Mouse (Mus musculus): Measurements from ENCODE around the gene Vhl. TPM values are rescaled to one million over a fixed set of nuclear protein-coding genes. Genes with fewer than 3 reads are reported as not detected.

Gene Vhl
- total and polyA plus RNA-seq, 2 experiments from 2014 or later, result 17.2 to 23.5 TPM

DNA sequence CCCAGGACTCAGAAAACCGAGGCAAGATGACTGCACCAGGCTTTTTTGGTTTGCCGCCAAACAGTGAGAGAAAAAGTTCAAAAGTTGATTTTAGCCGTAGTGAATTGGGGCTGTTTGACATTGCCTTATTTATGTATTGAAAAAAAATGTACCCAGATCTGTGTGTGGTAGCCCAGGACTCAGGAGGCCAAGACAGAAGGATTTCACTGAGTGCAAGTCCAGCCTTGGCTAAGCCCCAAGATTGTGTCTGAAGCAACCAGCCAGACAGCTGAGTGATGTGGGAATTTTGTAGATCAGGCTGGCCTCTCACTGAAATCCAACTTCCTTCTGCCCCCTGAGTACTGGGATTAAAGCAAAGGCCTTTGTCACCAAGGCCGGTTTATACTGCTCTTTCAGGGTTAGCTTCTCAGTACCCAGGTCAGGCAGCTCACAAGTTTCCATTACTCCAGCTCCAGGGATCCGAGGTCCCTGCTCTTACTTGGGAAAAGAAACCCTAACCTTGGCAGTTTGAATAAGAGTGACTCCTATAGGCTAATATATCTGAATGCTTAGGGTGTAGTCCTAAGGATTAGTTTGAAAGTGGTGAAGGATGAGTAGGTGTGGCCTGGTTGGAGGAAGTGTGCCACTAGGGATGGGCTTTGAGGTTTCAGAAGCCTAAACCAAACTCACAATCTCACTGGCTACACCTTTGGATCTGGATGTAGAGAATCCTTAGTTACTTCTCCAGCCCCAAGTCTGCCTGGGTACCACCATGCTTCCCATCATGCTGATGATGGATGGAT, 1.4 kb downstream of the Vhl start:
- 0 out of 2 replicates have a peak overlapping the region, but pooled peaks have one; percentile 93 for H3K27ac ChIP-seq (ENCODE audit: low read depth)
- ATAC-seq (ENCODE audit: insufficient read depth, low read depth), result no peak

DNA sequence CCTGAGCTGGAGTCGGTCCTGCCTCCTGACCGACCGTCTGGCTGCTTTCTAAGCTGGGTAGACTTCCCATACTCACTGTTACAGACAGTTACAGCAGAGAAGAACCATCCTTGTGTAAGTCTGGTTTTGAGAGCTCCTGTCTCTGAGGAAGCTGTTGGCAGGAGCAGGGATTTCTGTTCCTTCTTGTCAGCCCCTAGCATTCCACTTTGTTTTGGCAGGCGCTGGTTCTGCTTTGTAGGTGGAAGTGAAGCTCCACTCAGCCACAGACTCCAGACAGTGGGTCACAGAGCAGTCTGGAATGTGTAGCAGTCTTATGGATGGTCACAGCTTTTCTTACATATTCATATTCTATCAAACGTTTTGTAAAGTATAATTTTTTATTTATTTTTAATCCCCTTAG, 6.6 kb downstream of the Vhl start:
- no peak for TF ChIP-seq CTCF (IDR thresholded peaks at IDR 0.05; ENCODE audit: low read depth)
- TF ChIP-seq EP300 (IDR thresholded peaks at IDR 0.05; ENCODE audit: low read depth), result no peak
- Histone ChIP-seq H3K9me3 (replicated peaks; ENCODE audit: control insufficient read depth, low read length) (no peaks in the 10 kb centered on the region), H3K27ac (ENCODE audit: low read depth) (no peak overlapping the region), H3K4me3 (ENCODE audit: low read depth, low read length) (no peak overlapping the region), H3K36me3 (replicated peaks; ENCODE audit: control insufficient read depth, insufficient read depth, low read length) (peaks cover 47% of the 10 kb centered on the region), H3K27me3 (ENCODE audit: control insufficient read depth, insufficient read depth, low read length) (no peaks in the 10 kb centered on the region), H3K4me2 (ENCODE audit: low read depth, low read length) (no peak overlapping the region), H3K9ac (replicated peaks; ENCODE audit: low read depth, low read length) (no peak overlapping the region), H3K4me1 (ENCODE audit: control insufficient read depth, insufficient read depth) (peaks cover under 1% of the 10 kb centered on the region; the same call in 1 of the 2 replicates)
- DNase-seq (ENCODE audit: low spot score) (no peak), ATAC-seq (ENCODE audit: insufficient read depth, low read depth) (no peak)
- 69% methylated on average over 5 of the region's 5 CpGs for WGBS

More for the DNA sequence above, 1.4 kb downstream of the Vhl start:
- Histone ChIP-seq H3K9ac (replicated peaks; ENCODE audit: low read depth, low read length) (peak overlapping the region; percentile 73), H3K9me3 (replicated peaks; ENCODE audit: control insufficient read depth, low read length) (no peaks in the 10 kb centered on the region), H3K4me2 (ENCODE audit: low read depth, low read length) (peak overlapping the region; percentile 93), H3K36me3 (replicated peaks; ENCODE audit: control insufficient read depth, insufficient read depth, low read length) (peaks cover 20% of the 10 kb centered on the region), H3K4me1 (ENCODE audit: control insufficient read depth, insufficient read depth) (peaks cover 12% of the 10 kb centered on the region), H3K4me3 (ENCODE audit: low read depth, low read length) (peak overlapping the region; percentile 83), H3K27me3 (ENCODE audit: control insufficient read depth, insufficient read depth, low read length) (no peaks in the 10 kb centered on the region)
- DNase-seq (ENCODE audit: low spot score), result no peak
- 60% methylated on average over 5 of the region's 5 CpGs for WGBS
- TF ChIP-seq CTCF (IDR thresholded peaks at IDR 0.05; ENCODE audit: low read depth), result no peak
- no peak for TF ChIP-seq EP300 (IDR thresholded peaks at IDR 0.05; ENCODE audit: low read depth)

DNA sequence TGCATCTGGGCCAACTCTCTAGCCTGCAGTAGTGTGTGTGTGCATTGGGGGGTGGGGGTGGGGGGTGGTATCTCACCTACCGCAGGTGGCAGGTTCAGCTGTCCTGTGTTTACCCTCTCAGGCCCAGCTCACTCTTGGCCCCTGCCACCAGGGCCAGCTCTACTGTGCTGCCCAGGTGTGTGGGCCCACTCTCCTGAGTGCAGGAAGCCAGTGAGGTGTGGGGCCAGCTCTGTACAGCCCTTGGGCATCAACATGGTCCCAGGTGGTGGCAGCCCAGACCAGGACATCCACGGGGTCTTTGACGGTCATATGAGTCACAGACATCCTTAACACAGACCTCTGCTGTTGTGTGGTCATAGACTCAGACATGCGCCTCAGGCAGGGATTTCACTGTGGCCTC, 9.1 kb downstream of the Vhl start:
- TF ChIP-seq EP300 (IDR thresholded peaks at IDR 0.05; ENCODE audit: low read depth) (no peak), CTCF (IDR thresholded peaks at IDR 0.05; ENCODE audit: low read depth) (no peak)
- no peaks in the 10 kb centered on the region for H3K9me3 ChIP-seq (replicated peaks; ENCODE audit: control insufficient read depth, low read length)
- ATAC-seq (ENCODE audit: insufficient read depth, low read depth) (no peak), DNase-seq (ENCODE audit: low spot score) (no peak)
- H3K4me3 ChIP-seq (ENCODE audit: low read depth, low read length), result no peak overlapping the region
- WGBS, result 88% methylated on average over 4 of the region's 4 CpGs
- H3K4me2 ChIP-seq (ENCODE audit: low read depth, low read length), result no peak overlapping the region
- H3K4me1 ChIP-seq (ENCODE audit: control insufficient read depth, insufficient read depth), result no peaks in the 10 kb centered on the region
- H3K27me3 ChIP-seq (ENCODE audit: control insufficient read depth, insufficient read depth, low read length), result no peaks in the 10 kb centered on the region
- H3K36me3 ChIP-seq (replicated peaks; ENCODE audit: control insufficient read depth, insufficient read depth, low read length), result peaks cover 43% of the 10 kb centered on the region
- H3K27ac ChIP-seq (ENCODE audit: low read depth), result no peak overlapping the region
- H3K9ac ChIP-seq (replicated peaks; ENCODE audit: low read depth, low read length), result no peak overlapping the region

DNA sequence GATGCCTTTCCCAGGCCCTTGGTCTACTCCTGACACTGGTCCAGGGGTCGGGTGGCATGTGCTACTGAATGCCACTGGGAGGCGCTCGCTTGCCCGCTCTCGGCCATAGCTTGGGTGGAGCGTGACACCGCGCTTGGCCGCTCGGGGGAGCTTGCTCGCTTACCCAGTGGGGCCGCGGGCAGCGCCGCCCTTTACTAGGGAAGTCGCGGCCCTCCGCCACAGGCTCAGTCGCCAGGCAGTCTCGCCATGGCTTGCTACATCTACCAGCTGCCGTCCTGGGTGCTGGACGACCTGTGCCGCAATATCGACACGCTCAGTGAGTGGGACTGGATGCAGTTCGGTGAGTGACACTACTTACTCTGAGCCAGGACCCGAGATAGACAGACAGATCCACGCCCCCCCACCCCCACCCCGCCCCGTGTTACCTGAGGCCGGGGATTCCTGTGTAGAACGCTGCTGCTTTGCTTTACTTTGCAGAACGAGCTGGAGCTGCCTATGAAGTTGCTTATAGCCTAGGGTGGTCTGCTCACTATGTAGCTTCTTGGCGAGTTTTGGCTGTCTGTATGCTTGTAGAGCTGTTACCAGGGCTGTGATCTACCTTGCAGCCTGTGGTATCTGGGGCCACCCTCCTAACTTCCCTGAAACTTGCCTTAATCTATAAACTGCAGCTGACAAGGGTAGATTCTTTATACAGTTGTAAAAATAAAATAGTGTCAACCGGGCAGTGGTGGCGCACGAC, 14.7 kb downstream of the Vhl start, which contains the start of gene Irak2:
TSS of gene Irak2 (plus strand) at position 166 of the 739 bp plus-strand sequence.
- TF ChIP-seq EP300 (IDR thresholded peaks at IDR 0.05; ENCODE audit: low read depth) (no peak), CTCF (IDR thresholded peaks at IDR 0.05; ENCODE audit: low read depth) (peak; percentile 99)
- H3K4me2 ChIP-seq (ENCODE audit: low read depth, low read length), result peak within 1 kb of the TSS; percentile 82
- peak within 1 kb of the TSS; percentile 46 for H3K27ac ChIP-seq (ENCODE audit: low read depth)
- DNase-seq (ENCODE audit: low spot score) (peak; percentile 92), ATAC-seq (ENCODE audit: insufficient read depth, low read depth) (peak; percentile 97)
- no peaks in the 10 kb centered on the region for H3K4me1 ChIP-seq (ENCODE audit: control insufficient read depth, insufficient read depth)
- H3K36me3 ChIP-seq (replicated peaks; ENCODE audit: control insufficient read depth, insufficient read depth, low read length), result no peaks in the 10 kb centered on the region
- H3K27me3 ChIP-seq (ENCODE audit: control insufficient read depth, insufficient read depth, low read length), result no peaks in the 10 kb centered on the region
- WGBS, result 8% methylated on average over 37 of the region's 37 CpGs
- no peaks in the 10 kb centered on the region for H3K9me3 ChIP-seq (replicated peaks; ENCODE audit: control insufficient read depth, low read length)
- peak within 1 kb of the TSS; percentile 50 for H3K9ac ChIP-seq (replicated peaks; ENCODE audit: low read depth, low read length)
- peak within 1 kb of the TSS; percentile 62 for H3K4me3 ChIP-seq (ENCODE audit: low read depth, low read length)

DNA sequence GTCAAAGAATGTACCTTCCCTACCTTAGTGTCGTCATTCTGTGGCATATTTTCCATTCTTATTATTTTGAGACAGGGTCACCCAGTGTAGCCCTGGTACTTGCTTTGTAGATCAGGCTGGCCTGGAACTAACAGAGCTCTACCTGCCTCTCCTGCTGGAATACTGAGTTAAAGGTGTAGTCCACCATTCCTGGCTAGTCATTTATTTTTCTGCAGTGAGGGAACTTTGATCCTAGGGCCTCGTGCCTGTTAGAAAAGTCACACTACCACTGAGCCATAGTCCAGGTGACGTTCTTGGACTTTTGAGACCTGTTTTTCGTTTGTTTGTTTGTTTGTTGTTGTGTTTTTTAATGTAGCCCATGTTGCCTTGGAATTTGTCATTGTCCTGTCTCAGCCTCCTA, 15.4 kb downstream of the Vhl start:
- no peak for ATAC-seq (ENCODE audit: insufficient read depth, low read depth)
- H3K4me2 ChIP-seq (ENCODE audit: low read depth, low read length), result peak overlapping the region; percentile 82; the same call in 1 of the 2 replicates
- DNase-seq (ENCODE audit: low spot score), result no peak
- peak overlapping the region; percentile 62 for H3K4me3 ChIP-seq (ENCODE audit: low read depth, low read length)
- no peaks in the 10 kb centered on the region for H3K4me1 ChIP-seq (ENCODE audit: control insufficient read depth, insufficient read depth)
- no peak overlapping the region for H3K9ac ChIP-seq (replicated peaks; ENCODE audit: low read depth, low read length)
- TF ChIP-seq EP300 (IDR thresholded peaks at IDR 0.05; ENCODE audit: low read depth) (no peak), CTCF (IDR thresholded peaks at IDR 0.05; ENCODE audit: low read depth) (no peak)
- H3K36me3 ChIP-seq (replicated peaks; ENCODE audit: control insufficient read depth, insufficient read depth, low read length), result no peaks in the 10 kb centered on the region
- no peak overlapping the region for H3K27ac ChIP-seq (ENCODE audit: low read depth)
- 74% methylated on average over 4 of the region's 4 CpGs for WGBS
- H3K27me3 ChIP-seq (ENCODE audit: control insufficient read depth, insufficient read depth, low read length), result no peaks in the 10 kb centered on the region
- no peaks in the 10 kb centered on the region for H3K9me3 ChIP-seq (replicated peaks; ENCODE audit: control insufficient read depth, low read length)
